33 mouse cellular contexts compared by ENCODE assay signal in genomic region chr2:91735221-91735620, GRCm38 (mm10).
"Had no signal": no experiment of that assay in that cellular context is flagged by ENCODE, and none has a peak within 500 bp of the region (broad histone marks: within the 10 kb centered on the region; RNA-seq: fewer than 3 reads in every experiment).

No protein-coding gene starts in this region.

- H3K4me2 ChIP-seq: heart, embryonic 13.5 days; heart, embryonic 15.5 days; hindbrain, embryonic 12.5 days; hindbrain, embryonic 13.5 days; hindbrain, embryonic 14.5 days; hindbrain, embryonic 15.5 days; intestine, embryonic 15.5 days; kidney, embryonic 15.5 days had no signal

- H3K9me3 ChIP-seq: heart, embryonic 13.5 days; heart, embryonic 15.5 days; hindbrain, embryonic 10.5 days; hindbrain, embryonic 12.5 days; hindbrain, embryonic 13.5 days; hindbrain, embryonic 15.5 days; intestine, embryonic 15.5 days; kidney, embryonic 15.5 days had no signal

- H3K27me3 ChIP-seq: heart, embryonic 13.5 days; heart, embryonic 15.5 days; hindbrain, embryonic 12.5 days; hindbrain, embryonic 13.5 days; hindbrain, embryonic 15.5 days; intestine, embryonic 15.5 days; kidney, embryonic 15.5 days had no signal

- H3K4me1 ChIP-seq: intestine, embryonic 15.5 days had no signal

- ATAC-seq: hindbrain, embryonic 16.5 days; hindbrain, postnatal 0 days; inflammation-experienced regulatory T-cells, adult 6 months; intestine, embryonic 15.5 days; intestine, embryonic 16.5 days; intestine, postnatal 0 days had no signal

- H3K9ac ChIP-seq: heart, embryonic 13.5 days; heart, embryonic 15.5 days; hindbrain, embryonic 12.5 days; hindbrain, embryonic 13.5 days; hindbrain, embryonic 14.5 days; hindbrain, embryonic 15.5 days; intestine, embryonic 15.5 days; kidney, embryonic 15.5 days had no signal

- DNase-seq: heart, postnatal 10 days; heart, postnatal 14 days; heart, postnatal 36 days; heart, postnatal 4 days; kidney, adult 11 months; kidney, adult 18-20 months; kidney, adult 2 months; kidney, adult 8-10 months; kidney, adult 9 months; kidney, postnatal 10 days; kidney, postnatal 14 days; kidney, postnatal 25 days; kidney, postnatal 36 days; kidney, postnatal 4 days; layer of hippocampus, adult 9-11 months; layer of hippocampus, postnatal 36 days had no signal

- H3K36me3 ChIP-seq: heart, embryonic 15.5 days; hindbrain, embryonic 12.5 days; hindbrain, embryonic 13.5 days; hindbrain, embryonic 15.5 days; intestine, embryonic 15.5 days had no signal

- H3K4me3 ChIP-seq: heart, embryonic 13.5 days; heart, embryonic 15.5 days; hindbrain, embryonic 10.5 days; hindbrain, embryonic 12.5 days; hindbrain, embryonic 13.5 days; hindbrain, embryonic 15.5 days; intestine, embryonic 15.5 days; kidney, embryonic 15.5 days; layer of hippocampus, adult 2 months; left cerebral cortex, adult 2 months had no signal

- H3K27ac ChIP-seq: heart, embryonic 13.5 days; heart, embryonic 15.5 days; hindbrain, embryonic 10.5 days; hindbrain, embryonic 12.5 days; hindbrain, embryonic 13.5 days; hindbrain, embryonic 14.5 days; hindbrain, embryonic 15.5 days; hindbrain, postnatal 0 days; intestine, embryonic 15.5 days; kidney, embryonic 15.5 days; kidney, postnatal 0 days; layer of hippocampus, adult 2 months; left cerebral cortex, adult 2 months had no signal
